Mouse (Mus musculus) hematopoietic stem cell, adult 5-6 weeks (primary cell): Measurements from ENCODE around the gene Ubtd1. TPM values are rescaled to one million over a fixed set of nuclear protein-coding genes. Genes with fewer than 3 reads are reported as not detected.
A peak's percentile ranks its signal among the peaks of the same experiment; 100 is the strongest.

Source experiments
- ATAC-seq, 2 experiments: fragments of 125-278 bp in 1 of 2; replicated peaks in 1 of 2; 2 replicates each; pipeline ENCODE4 v1.8.0; 2016 to 2017; ENCODE audit warnings: inconsistent platforms in 2 of 2, mild to moderate bottlenecking in 2 of 2, moderate number of reproducible peaks in 2 of 2, low read depth in 1 of 2, moderate TSS enrichment in 1 of 2; ENCODE audit not compliant: low FRiP score in 2 of 2, poor library complexity in 2 of 2, severe bottlenecking in 2 of 2, insufficient read depth in 1 of 2, low TSS enrichment in 1 of 2
- total RNA-seq: library from RNA; stranded (forward); fragments of 172-1452, 232-1000 nt; gene quantifications from 2 replicates; pipeline ENCODE4 v1.2.3, GENCODE M21; 2017

Ubtd1 gene
- total RNA-seq, 1 experiment from 2014 or later: 14.9 TPM

DNA sequence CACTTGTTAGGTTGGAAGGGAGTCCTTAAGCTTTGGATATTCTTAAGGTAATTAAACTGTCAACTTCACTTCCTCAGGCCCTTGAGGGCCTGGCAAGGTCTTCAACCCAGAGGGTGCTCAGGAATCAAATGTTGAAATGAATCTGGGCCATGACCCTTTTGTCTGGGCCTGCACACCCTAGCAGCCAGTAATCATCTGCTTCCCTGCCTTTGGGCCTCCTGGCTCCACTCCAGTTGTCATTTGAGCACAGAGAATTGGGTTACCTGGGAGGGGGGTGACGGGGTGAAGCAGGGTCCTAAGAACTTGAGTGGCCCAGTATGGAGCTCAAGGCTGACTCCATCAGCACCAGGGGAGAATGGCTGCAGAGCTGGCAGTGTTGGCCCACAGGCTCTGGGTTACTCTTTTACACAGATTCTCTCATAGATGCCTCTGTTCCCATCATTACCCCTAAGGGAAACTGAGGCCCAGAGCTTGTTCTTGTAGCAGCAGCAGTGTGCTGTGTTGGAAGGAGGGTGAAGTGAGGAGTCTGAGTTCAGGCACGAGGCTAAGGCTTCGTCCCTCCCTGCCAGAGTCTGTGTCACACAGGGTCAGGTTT is 32.8 kb downstream of the Ubtd1 start:
- ATAC-seq: no peak

DNA sequence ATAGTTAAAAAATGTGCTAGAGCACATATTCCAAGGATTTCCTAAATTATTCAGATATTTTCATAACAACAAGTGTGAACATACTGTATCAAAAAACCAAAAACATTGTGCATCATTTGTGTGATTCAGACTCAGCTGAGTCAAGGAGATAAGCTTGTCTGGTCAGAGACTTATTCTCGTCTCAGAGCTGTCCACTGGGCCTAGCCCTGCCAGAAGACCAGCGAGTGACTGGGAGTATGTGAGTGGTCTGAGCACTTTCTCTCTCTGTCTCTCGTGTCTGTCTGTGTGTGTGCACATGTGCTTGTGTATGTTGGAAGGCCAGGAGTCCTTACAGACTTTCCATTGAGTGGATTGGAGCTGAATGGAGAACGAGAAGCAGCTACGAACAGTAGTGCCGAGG is 33.4 kb downstream of the Ubtd1 start:
- no peak for ATAC-seq

DNA sequence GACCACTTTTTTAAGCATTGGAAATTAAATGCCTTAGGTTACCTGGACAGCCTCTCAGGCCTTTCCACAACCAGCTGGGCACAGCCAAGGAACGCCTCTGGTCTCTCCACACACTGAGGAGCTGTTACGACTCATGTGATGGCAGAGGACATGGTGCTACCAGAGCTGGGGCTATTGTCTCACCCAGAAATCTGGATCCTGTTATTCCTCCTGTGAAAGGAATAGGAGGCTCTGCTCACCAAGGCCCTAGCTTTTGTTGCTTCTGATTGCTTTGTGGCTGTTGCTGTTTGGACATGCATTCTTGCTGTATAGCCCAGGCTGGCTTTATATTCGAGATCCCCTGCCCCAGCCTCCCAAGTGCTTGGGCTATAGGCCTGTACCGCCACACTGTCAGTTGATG is 34.7 kb downstream of the Ubtd1 start:
- no peak for ATAC-seq

DNA sequence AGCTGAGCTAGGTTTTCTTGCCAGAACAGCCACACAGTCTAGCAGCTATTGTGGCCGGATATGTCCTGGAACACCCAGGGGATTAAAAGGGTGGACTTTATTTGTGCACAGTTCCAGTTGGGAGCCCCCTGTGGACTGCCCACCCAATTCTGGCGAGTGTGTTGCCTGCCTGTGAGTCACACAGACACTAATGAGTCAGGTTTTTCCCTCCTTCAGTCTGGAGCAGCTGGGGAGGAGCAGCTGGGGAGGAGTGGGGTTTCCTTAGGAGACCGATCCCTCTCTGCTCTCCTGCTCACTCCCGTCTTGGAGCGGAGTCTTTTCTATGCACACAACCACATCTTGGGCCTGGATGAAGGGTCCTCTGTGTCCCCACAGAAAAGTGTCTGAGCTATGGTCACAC is 35.3 kb downstream of the Ubtd1 start:
- ATAC-seq: no peak

DNA sequence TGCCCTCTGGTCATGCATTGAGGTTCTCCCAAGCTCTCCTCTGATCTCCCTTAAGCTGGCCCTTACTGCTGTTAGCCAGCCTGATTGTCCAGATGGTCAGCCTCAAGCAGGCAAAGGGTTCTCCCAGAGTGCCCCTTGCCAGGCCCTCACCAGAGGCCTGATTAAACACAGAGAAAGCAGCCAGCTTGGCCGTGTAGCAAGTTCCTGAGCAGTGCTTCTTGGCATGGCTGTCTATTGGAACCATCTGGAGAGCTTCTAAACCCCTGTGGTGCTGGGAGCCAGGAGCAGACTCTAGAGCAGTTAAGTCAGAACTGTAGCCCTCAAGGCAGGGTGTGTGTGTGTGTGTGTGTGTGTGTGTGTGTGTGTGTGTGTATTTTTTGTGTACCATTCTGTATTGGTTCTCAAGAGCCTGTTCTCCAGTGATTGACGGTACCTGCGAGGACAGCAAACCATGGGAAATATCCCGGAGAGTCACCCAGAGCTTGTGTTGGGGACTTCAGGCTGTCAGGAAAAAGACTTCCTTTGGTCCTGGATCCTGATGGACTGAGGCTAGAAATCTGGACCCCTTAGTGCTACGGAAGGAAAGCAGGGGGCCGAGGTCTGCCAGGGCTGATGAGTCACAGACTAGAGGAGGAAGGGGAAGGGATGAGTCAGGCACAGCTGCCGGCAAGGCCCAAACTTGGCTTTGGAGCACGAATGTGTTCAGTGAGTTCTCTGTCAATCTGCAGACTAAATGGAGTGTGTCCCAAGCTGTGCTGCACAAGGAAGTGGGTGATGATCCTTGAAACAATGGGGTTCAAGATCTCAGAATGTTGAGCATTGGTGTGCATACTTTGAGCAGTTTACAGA is 36.1 kb downstream of the Ubtd1 start:
- no peak for ATAC-seq

DNA sequence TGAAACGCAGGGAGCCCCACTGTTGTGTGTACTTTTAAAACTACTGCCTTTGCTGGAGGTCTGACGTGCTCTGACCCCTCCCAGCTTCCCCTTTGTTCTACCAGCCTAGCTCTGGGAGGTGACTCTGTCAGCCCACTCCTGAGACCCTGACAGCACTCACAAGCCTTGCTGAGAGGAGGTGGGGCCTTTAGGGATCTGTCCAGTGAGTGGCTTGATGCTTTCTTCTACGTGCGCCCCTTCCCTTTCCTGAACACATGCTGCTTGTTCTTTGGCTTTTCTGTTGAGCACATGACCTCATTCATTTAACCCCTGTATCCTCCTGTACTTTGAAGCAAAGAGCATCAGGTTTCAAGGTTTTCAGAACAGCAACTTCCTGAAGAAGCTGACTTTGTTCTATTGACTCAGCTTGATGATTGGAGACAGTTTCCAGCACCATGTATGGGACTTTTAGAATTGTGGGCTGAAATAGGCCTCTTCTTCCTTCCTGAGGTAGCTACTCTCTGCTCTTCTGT is 37.5 kb downstream of the Ubtd1 start:
- ATAC-seq: peak; percentile 39 to 54; a peak in 3 of 4 replicates

DNA sequence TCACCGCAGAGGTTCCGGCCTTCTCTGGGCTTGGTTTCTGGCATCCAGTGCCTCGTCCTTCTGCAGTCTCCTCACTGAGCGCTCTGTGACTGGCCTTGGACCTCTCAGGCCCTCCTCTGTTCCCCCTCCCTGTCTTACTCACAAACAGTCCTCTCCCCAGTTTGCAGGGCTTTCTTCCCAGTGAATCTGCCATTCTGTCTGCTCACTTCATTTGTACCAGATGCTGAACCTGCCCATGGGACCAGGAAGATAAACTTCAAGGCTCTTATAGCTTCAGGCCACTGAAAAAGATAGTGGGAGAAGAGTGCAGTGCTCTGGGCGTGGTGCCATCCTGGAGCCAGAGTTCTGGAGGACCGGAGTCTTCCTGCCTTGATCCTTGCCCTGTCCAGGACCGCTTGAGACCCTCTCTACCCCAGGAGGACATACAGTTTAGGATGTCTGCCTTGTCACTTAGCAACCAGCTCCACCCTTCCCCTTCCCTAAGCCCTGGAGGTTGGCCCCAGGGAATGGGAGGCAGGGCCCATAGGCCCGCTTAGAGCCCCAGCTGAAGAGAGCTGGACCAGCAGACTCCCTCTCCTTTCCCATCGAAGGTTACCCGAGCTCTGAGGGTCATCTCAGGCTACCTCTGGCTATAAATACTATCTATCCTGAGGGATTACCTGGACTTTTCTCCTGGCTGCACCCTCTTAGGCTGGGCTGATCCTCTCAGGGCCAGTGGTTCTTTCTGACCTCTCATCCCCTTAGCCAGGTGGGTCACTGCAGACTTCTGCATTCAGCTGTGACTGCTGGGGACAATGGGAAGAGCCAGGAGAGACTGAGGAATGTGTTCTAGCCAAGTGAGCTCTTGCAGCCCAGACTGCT is 40.3 kb downstream of the Ubtd1 start:
- no peak for ATAC-seq

DNA sequence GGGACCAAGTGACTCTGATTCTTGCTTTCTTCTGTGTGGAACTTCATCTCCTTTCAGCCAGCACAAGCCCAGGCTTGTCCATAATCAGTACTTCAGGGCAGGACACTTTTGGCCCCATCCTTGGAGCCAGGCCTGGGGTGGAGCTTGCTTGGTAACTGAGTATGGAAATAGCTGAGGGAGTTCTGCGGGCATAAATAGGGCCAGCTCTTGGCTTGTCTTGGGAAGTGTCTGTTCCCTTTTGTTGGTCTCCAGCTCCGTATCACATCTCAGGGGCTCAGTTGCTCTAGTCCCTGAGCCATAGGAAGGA is 40.9 kb downstream of the Ubtd1 start:
- ATAC-seq: no peak

DNA sequence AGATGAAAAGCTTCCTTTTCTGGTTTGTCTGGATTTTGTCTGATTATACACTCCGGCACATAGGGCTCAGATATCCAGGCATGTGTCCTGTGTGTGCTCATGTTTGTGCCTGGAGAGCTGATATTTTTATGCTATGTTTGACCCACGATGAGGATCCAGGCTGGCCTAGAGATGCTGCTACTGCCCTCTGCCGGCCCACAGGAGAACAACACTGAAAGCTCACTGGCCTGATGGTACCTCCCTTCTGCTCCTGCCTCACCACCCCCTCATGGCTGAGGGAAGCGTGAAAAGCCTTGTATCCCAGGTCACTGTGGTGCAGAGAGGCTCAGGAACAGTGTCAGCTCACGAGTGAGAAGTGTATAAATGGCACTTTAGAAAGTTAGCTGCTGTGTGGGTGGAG is 44.6 kb downstream of the Ubtd1 start:
- ATAC-seq: peak; percentile 83 to 91

DNA sequence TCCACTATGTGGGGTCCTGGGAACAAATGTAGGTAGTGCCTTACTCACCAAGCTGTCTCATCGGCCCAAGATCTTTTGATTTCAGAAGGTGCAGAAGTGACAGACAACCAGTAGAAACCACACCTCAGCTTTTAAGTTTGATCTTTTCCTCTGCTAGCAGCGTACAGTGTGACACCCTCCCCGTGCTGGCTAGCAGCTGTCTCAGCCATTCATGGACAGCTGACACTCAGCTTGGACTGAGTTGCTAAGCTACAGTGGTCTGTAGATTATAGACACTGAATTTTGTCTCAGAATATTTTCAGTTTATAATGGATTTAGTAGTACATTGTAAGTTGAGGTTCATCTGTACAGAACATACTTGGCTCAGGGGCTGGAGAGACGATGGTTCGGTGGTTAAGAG is 49.5 kb downstream of the Ubtd1 start:
- ATAC-seq: no peak

DNA sequence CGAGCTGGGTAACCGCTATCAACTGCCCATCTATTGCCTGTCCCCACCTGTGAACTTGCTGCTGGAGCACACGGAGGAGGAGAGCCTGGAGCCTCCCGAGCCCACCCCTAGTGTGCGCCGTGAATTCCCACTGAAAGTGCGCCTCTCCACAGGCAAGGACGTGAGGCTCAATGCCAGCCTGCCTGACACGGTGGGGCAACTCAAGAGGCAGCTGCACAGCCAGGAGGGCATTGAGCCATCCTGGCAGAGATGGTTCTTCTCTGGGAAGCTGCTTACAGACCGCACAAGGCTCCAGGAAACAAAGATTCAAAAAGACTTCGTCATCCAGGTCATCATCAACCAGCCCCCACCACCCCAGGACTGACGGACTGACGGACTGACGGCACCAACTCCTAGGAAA is 52.0 kb downstream of the Ubtd1 start:
- no peak for ATAC-seq

DNA sequence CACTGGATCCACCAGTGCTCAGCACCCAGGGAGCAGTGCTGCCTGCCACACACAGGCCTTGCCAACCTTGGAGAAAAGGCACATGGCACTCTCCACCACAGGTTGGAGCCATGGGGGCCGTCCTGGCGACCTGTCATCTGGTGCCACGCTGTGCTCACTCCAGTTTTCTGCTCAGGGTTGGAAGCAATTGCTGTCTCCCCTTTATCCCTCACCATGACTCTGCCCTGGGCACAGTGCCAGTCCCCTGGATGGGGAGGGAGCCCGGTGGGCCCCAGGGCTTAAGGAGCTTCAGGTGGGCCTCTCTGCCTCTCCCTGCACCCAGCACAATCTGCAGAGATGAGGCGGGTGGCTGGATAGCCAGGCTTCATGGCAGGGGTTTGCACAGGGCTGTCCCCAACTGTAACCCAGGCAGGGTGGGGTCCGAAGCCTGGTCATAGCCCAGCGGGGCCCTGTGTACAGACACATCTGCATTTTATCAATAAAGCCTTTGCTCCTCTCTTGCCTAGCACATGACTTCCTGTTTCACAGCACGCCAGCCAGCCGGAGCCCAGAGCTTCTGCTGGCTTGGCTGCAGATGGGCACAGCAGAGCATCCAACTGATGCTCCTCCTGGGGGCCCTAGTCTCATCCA is 52.7 kb downstream of the Ubtd1 start:
- ATAC-seq: no peak

DNA sequence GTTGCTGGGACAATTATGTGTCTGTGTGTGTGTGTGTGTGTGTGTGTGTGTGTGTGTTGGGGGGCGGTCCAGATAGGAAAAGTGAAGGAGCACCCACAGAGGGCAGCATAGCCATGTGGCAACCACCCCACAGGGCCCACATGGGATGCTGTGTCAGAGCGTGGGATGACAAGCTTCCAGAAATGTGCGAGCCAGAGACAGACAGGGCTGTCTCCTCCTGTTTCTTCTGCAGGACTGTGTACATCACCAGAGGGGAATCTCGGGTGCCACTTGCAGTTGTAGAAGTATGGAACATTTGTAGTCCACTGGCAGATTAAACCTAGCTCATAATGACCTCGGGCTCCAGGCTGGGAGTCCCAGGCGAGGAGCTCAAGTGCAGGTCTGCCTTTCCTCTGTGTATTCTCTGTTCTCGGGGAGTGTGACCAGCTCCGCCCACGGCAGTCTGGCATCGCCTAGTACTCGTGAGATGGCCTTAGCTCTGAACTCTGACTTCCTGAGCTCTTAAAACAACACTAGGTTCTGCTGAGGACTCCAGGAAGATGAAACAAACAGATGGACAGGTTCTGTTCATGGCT is 53.4 kb downstream of the Ubtd1 start:
- 0 out of 4 replicates have a peak, but pooled peaks of 1 of the 2 experiments have one; percentile 8 for ATAC-seq

DNA sequence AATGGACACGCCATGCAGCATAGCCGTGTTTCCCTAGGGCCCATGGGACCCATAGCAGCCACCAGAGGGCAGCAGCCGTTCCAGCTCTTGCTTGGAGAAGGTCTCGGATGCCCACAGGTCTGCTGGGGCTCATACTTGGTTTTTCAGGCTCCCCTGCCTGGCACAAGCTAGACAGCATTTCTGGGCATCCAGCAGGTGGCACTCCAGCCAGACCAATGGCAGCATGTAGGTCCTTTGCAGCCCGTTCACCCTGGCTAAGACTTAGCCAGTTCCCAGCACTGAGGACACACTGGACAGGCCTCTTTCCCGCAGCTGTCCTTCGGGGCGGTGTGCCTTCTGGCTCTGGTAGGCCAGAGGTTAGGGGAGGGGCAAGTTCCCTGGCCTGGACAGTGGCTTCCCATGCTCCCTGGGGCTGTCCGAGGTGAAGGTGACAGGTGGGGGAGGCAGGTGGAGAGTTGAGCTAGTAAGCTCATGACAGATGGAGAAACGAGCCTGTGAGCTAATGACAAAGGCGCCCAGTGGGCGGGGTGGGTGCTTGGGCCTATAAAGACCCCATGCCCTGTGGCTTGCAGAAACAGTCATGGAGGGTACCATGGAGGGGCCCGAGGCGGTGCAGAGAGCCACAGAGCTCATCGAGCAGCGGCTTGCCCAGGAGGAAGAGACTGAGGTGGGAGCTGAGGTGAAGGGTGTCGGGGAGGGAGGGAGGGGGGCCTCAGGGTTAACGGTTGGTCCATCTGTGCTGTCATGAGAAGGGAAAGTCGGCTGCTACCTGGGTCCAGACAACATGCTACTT is 54.1 kb downstream of the Ubtd1 start, which contains the start of gene Ankrd2:
Gene Ankrd2 (plus strand): TSS at position 545 of the 793 bp plus-strand sequence.
- peak; percentile 93 to 94 for ATAC-seq

DNA sequence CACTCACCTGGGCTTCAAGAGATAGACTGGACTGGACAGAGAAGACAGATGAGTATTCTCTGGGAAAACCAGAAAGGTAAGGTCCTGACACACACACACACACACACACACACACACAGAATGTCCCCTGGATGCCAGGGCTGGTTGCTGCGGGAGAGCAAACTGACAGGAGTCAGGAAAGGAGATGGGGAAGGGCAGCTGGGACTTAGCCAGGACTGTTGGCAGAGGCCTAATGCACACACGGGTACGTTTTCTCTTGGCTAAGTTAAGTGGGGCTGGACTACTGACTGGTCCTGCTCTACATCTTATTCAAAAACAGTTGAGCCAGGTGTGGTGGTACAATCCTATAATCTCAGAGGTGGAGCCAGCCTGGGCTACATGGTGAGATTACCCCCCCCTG is 54.8 kb downstream of the Ubtd1 start:
- no peak for ATAC-seq

DNA sequence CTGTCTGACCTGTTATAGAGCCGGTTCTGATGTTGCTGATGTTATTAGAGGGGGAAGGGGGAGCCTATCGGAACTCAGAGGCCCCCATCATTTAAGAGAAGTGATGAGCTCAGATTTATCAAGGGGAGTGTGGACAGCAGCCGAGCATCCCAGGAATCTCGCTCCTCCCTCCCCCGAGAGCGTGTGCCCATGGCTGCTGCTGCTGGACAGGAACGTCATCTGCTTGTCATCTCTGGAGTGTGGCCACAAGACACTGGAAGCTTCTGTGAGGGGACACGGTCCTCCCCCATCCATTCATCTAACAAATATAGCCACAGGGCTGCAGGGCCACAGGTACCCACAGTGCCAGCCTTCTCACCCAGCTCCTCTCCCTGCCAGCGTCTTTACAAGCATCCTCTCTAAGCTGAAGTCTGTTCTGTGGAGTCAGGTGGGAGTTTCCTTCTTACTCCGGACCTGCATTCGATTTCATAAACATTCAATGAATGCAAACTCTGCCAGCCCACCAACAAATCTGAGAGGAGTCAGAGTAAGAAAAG is 55.7 kb downstream of the Ubtd1 start:
- no peak for ATAC-seq
